Mouse (Mus musculus) intestine, postnatal 0 days (tissue): Measurements from ENCODE around the gene Spsb2. TPM values are rescaled to one million over a fixed set of nuclear protein-coding genes. Genes with fewer than 3 reads are reported as not detected.
A peak's percentile ranks its signal among the peaks of the same experiment; 100 is the strongest.

Experiments used
- ATAC-seq: fragments of 200-750 bp; cut with Nextera tagmentation; 2 replicates; pipeline ENCODE4 v1.8.0; 2017; ENCODE audit warnings: mild to moderate bottlenecking, moderate TSS enrichment, moderate library complexity
- H3K27ac ChIP-seq: fragments of 300-500 bp; sonication (generic); 2 replicates; pipeline ENCODE4 v1.5.1; 2014; ENCODE audit warnings: mild to moderate bottlenecking, low read depth, low read length, moderate library complexity
- H3K27me3 ChIP-seq: fragments of 300-500 bp; sonication (generic); replicated peaks from 2 replicates; pipeline ENCODE4 v1.6.1; 2014; ENCODE audit warnings: low read length, mixed read lengths; ENCODE audit not compliant: control insufficient read depth, insufficient read depth
- H3K36me3 ChIP-seq: fragments of 300-500 bp; sonication (generic); 2 replicates; pipeline ENCODE4 v1.6.1; 2014; ENCODE audit warnings: mild to moderate bottlenecking, moderate library complexity; ENCODE audit not compliant: control insufficient read depth, insufficient read depth
- H3K4me1 ChIP-seq: fragments of 300-500 bp; sonication (generic); replicated peaks from 2 replicates; pipeline ENCODE4 v1.6.1; 2014; ENCODE audit warnings: antibody characterized with exemption, low read length, mixed read lengths; ENCODE audit not compliant: control insufficient read depth, insufficient read depth
- H3K4me2 ChIP-seq: fragments of 300-500 bp; sonication (generic); replicated peaks from 2 replicates; pipeline ENCODE4 v1.6.1; 2014; ENCODE audit warnings: low read depth, mild to moderate bottlenecking, moderate library complexity
- H3K4me3 ChIP-seq: fragments of 300-500 bp; sonication (generic); 2 replicates; pipeline ENCODE4 v1.5.1; 2014; ENCODE audit warnings: low read depth, low read length
- H3K9ac ChIP-seq: fragments of 300-500 bp; sonication (generic); 2 replicates; pipeline ENCODE4 v1.6.1; 2014; ENCODE audit warnings: mild to moderate bottlenecking, low read depth, low read length
- H3K9me3 ChIP-seq: fragments of 300-500 bp; sonication (generic); 2 replicates; pipeline ENCODE4 v1.6.1; 2016; ENCODE audit warnings: mixed run types; ENCODE audit not compliant: control insufficient read depth
- CTCF ChIP-seq: sonication (generic); IDR thresholded peaks from 2 replicates; pipeline ENCODE4 v1.5.1; 2016; ENCODE audit warnings: low read depth, mild to moderate bottlenecking, control low read depth, antibody characterized with exemption, moderate library complexity
- WGBS: fragments of 180-500 bp; shearing (Covaris S2); extraction: QIAGEN DNeasy Blood & Tissue Kit; methylation state at CpG from one replicate; pipeline ENCODE4 v1.1.7; 2014; 5-methylcytosine and 5-hydroxymethylcytosine counted together
- polyA plus RNA-seq: library from polyadenylated mRNA; unstranded; fragments of >200 nt; fragmentation: Nextera tagmentation; extraction: Ambion mirVana; gene quantifications from 2 replicates; pipeline ENCODE4 v1.2.1, GENCODE M21; 2015

Spsb2 gene
- polyA plus RNA-seq, 1 experiment from 2014 or later = 57.7 TPM

- Histone ChIP-seq H3K4me3 (peak overlapping the region; percentile 43), H3K9ac (no peak overlapping the region), H3K27me3 (peaks cover 11% of the 10 kb centered on the region), H3K27ac (no peak overlapping the region), H3K36me3 (no peaks in the 10 kb centered on the region), H3K4me2 (peak overlapping the region; percentile 75), H3K4me1 (no peaks in the 10 kb centered on the region), H3K9me3 (no peaks in the 10 kb centered on the region)
- no peak for TF ChIP-seq CTCF
- 9% methylated on average over 9 of the region's 9 CpGs for WGBS
- ATAC-seq = no peak
Measured at GRCm38 (mm10) chr6:124768704-124769044, 39.8 kb upstream of the Spsb2 start.

GRCm38 (mm10) chr6:124769101-124769765 lies 39.2 kb upstream of the Spsb2 start, which contains the start of gene Eno2:
TSS of gene Eno2 (minus strand) at chr6:124769673.
- WGBS = under 1% methylated on average over 52 of the region's 54 CpGs
- ATAC-seq = peak; percentile 53
- H3K36me3 ChIP-seq = no peaks in the 10 kb centered on the region

GRCm38 (mm10) chr6:124770013-124770412 lies 38.4 kb upstream of the Spsb2 start:
- no peaks in the 10 kb centered on the region for H3K36me3 ChIP-seq
- peaks cover 11% of the 10 kb centered on the region for H3K27me3 ChIP-seq
- H3K9ac ChIP-seq = peak overlapping the region; percentile 27; the same call in 1 of the 2 replicates
- peak overlapping the region; percentile 75; the same call in 1 of the 2 replicates for H3K4me2 ChIP-seq
- H3K9me3 ChIP-seq = no peaks in the 10 kb centered on the region
- peak overlapping the region; percentile 43; the same call in 1 of the 2 replicates for H3K4me3 ChIP-seq
- H3K27ac ChIP-seq = no peak overlapping the region
- H3K4me1 ChIP-seq = no peaks in the 10 kb centered on the region
- ATAC-seq = no peak
- no peak for TF ChIP-seq CTCF
- WGBS = 68% methylated on average over 7 of the region's 7 CpGs

More at GRCm38 (mm10) chr6:124769101-124769765, 39.2 kb upstream of the Spsb2 start, which contains the start of gene Eno2:
- Histone ChIP-seq H3K4me1 (no peaks in the 10 kb centered on the region), H3K9ac (peak within 1 kb of the TSS; percentile 27; the same call in 1 of the 2 replicates), H3K27ac (no peak within 1 kb of the TSS), H3K9me3 (no peaks in the 10 kb centered on the region), H3K27me3 (peaks cover 11% of the 10 kb centered on the region), H3K4me2 (peak within 1 kb of the TSS; percentile 75), H3K4me3 (peak within 1 kb of the TSS; percentile 43)
- TF ChIP-seq CTCF = no peak

- H3K9ac ChIP-seq = no peak overlapping the region
- H3K4me1 ChIP-seq = no peaks in the 10 kb centered on the region
- TF ChIP-seq CTCF = no peak
- no peaks in the 10 kb centered on the region for H3K36me3 ChIP-seq
- H3K27me3 ChIP-seq = peaks cover 11% of the 10 kb centered on the region
- no peak overlapping the region for H3K27ac ChIP-seq
- no peaks in the 10 kb centered on the region for H3K9me3 ChIP-seq
- H3K4me2 ChIP-seq = no peak overlapping the region
- no peak for ATAC-seq
- WGBS = 82% methylated on average over 15 of the region's 15 CpGs
- no peak overlapping the region for H3K4me3 ChIP-seq
Measured at GRCm38 (mm10) chr6:124770511-124770910, 38.0 kb upstream of the Spsb2 start.

- Histone ChIP-seq H3K4me2 (peak within 1 kb of the TSS; percentile 56), H3K27me3 (peaks cover 12% of the 10 kb centered on the region; the same call in 1 of the 2 replicates), H3K9me3 (no peaks in the 10 kb centered on the region), H3K36me3 (no peaks in the 10 kb centered on the region), H3K9ac (peak within 1 kb of the TSS; percentile 26; the same call in 1 of the 2 replicates), H3K4me1 (no peaks in the 10 kb centered on the region), H3K27ac (no peak within 1 kb of the TSS), H3K4me3 (peak within 1 kb of the TSS; percentile 22)
- no peak for ATAC-seq
- no peak for TF ChIP-seq CTCF
- 4% methylated on average over 23 of the region's 23 CpGs for WGBS
Measured at GRCm38 (mm10) chr6:124779222-124779983, 29.1 kb upstream of the Spsb2 start, which contains the start of gene Lrrc23. TSS of gene Lrrc23 (minus strand) at chr6:124779727.

- peak overlapping the region; percentile 22 for H3K4me3 ChIP-seq
- no peaks in the 10 kb centered on the region for H3K4me1 ChIP-seq
- H3K4me2 ChIP-seq = peak overlapping the region; percentile 56
- no peak for ATAC-seq
- TF ChIP-seq CTCF = peak; percentile 23; the same call in 1 of the 2 replicates
- H3K27ac ChIP-seq = no peak overlapping the region
- no peaks in the 10 kb centered on the region for H3K36me3 ChIP-seq
- no peaks in the 10 kb centered on the region for H3K9me3 ChIP-seq
- 7% methylated on average over 10 of the region's 10 CpGs for WGBS
- H3K27me3 ChIP-seq = peaks cover 12% of the 10 kb centered on the region; the same call in 1 of the 2 replicates
- H3K9ac ChIP-seq = no peak overlapping the region
Measured at GRCm38 (mm10) chr6:124779984-124780416, 28.5 kb upstream of the Spsb2 start.
